Mouse (Mus musculus) mature B cell (primary cell): ENCODE measurements around the gene Erlin1.

ENCODE experiments used
- in situ Hi-C: fragments of 300-500 bp; cut with MboI; formaldehyde crosslinking; loops from 2 replicates; pipeline ENCODE4 v1.14.3; 2019

Erlin1 gene

GRCm38 (mm10) chr19:44069121-44069913 is at the start of gene Erlin1:
Gene Erlin1 (minus strand): TSS chr19:44069785.
- in situ Hi-C loops = no loop called here

GRCm38 (mm10) chr19:44117793-44118192 is 48.2 kb upstream of the Erlin1 start:
- in situ Hi-C loops = no loop called here

- in situ Hi-C loops = no loop called here
Observed at GRCm38 (mm10) chr19:44111706-44112105, 42.1 kb upstream of the Erlin1 start.

GRCm38 (mm10) chr19:44110356-44110755 is 40.8 kb upstream of the Erlin1 start:
- in situ Hi-C loops = no loop called here

GRCm38 (mm10) chr19:44108996-44109395 is 39.4 kb upstream of the Erlin1 start:
- in situ Hi-C loops = no loop called here

GRCm38 (mm10) chr19:44107661-44108521 is 38.3 kb upstream of the Erlin1 start:
- in situ Hi-C loops = no loop called here

GRCm38 (mm10) chr19:44106831-44107660 is 37.5 kb upstream of the Erlin1 start, which contains the start of gene Chuk:
Gene Chuk (minus strand): TSS chr19:44107480.
- in situ Hi-C loops = no loop called here

GRCm38 (mm10) chr19:44104393-44104792 is 34.8 kb upstream of the Erlin1 start:
- in situ Hi-C loops = no loop called here

- in situ Hi-C loops = no loop called here
Observed at GRCm38 (mm10) chr19:44103001-44103400, 33.4 kb upstream of the Erlin1 start.

- in situ Hi-C loops = no loop called here
Observed at GRCm38 (mm10) chr19:44100840-44101239, 31.3 kb upstream of the Erlin1 start.

- in situ Hi-C loops = no loop called here
Observed at GRCm38 (mm10) chr19:44086278-44086677, 16.7 kb upstream of the Erlin1 start.

- in situ Hi-C loops = no loop called here
Observed at GRCm38 (mm10) chr19:44080920-44081319, 11.3 kb upstream of the Erlin1 start.

GRCm38 (mm10) chr19:44080023-44080422 is 10.4 kb upstream of the Erlin1 start:
- in situ Hi-C loops = no loop called here

- in situ Hi-C loops = no loop called here
Observed at GRCm38 (mm10) chr19:44077024-44077423, 7.4 kb upstream of the Erlin1 start.

- in situ Hi-C loops = no loop called here
Observed at GRCm38 (mm10) chr19:44076457-44076856, 6.9 kb upstream of the Erlin1 start.

- in situ Hi-C loops = no loop called here
Observed at GRCm38 (mm10) chr19:44074986-44075385, 5.4 kb upstream of the Erlin1 start.

GRCm38 (mm10) chr19:44071166-44071565 is 1.6 kb upstream of the Erlin1 start:
- in situ Hi-C loops = no loop called here

GRCm38 (mm10) chr19:44069914-44070232 is 288 bp upstream of the Erlin1 start:
- in situ Hi-C loops = no loop called here

- in situ Hi-C loops = no loop called here
Observed at GRCm38 (mm10) chr19:44068232-44068631, 1.4 kb downstream of the Erlin1 start.

GRCm38 (mm10) chr19:44067323-44068049 is 2.1 kb downstream of the Erlin1 start:
- in situ Hi-C loops = no loop called here

- in situ Hi-C loops = no loop called here
Observed at GRCm38 (mm10) chr19:44064734-44065133, 4.9 kb downstream of the Erlin1 start.
